Mouse (Mus musculus): ENCODE results near the gene Hand2.

The Hand2 gene

GRCm38 (mm10) chr8:57324091-57324490 lies 3.3 kb downstream of the Hand2 start:
- no peak for DNase-seq (ENCODE audit: extremely low spot score, low spot score)

- peak; percentile 56 for DNase-seq (ENCODE audit: extremely low spot score, low spot score)
Observed at GRCm38 (mm10) chr8:57324671-57325070, 3.9 kb downstream of the Hand2 start.

- DNase-seq (ENCODE audit: extremely low spot score, low spot score): peak; percentile 70
Observed at GRCm38 (mm10) chr8:57325111-57325891, 4.5 kb downstream of the Hand2 start.

GRCm38 (mm10) chr8:57326091-57327065 lies 5.6 kb downstream of the Hand2 start:
- DNase-seq (ENCODE audit: extremely low spot score, low spot score): peak; percentile 61

GRCm38 (mm10) chr8:57327281-57328160 lies 6.7 kb downstream of the Hand2 start:
- DNase-seq (ENCODE audit: extremely low spot score, low spot score): no peak

- peak; percentile 84 for DNase-seq (ENCODE audit: extremely low spot score, low spot score)
Observed at GRCm38 (mm10) chr8:57328161-57328920, 7.6 kb downstream of the Hand2 start.

GRCm38 (mm10) chr8:57328931-57329341 lies 8.2 kb downstream of the Hand2 start:
- DNase-seq (ENCODE audit: extremely low spot score, low spot score): no peak

- DNase-seq (ENCODE audit: extremely low spot score, low spot score): peak; percentile 32
Observed at GRCm38 (mm10) chr8:57330106-57330505, 9.3 kb downstream of the Hand2 start.

GRCm38 (mm10) chr8:57331727-57332630 lies 11.2 kb downstream of the Hand2 start:
- peak; percentile 55 for DNase-seq (ENCODE audit: extremely low spot score, low spot score)

- DNase-seq (ENCODE audit: extremely low spot score, low spot score): peak; percentile 59
Observed at GRCm38 (mm10) chr8:57332676-57333482, 12.1 kb downstream of the Hand2 start.

- DNase-seq (ENCODE audit: extremely low spot score, low spot score): no peak
Observed at GRCm38 (mm10) chr8:57333483-57333770, 12.6 kb downstream of the Hand2 start.

- DNase-seq (ENCODE audit: extremely low spot score, low spot score): peak; percentile 76
Observed at GRCm38 (mm10) chr8:57333795-57334551, 13.2 kb downstream of the Hand2 start.

GRCm38 (mm10) chr8:57334714-57335113 lies 13.9 kb downstream of the Hand2 start:
- DNase-seq (ENCODE audit: extremely low spot score, low spot score): peak; percentile 39

GRCm38 (mm10) chr8:57337271-57338030 lies 16.7 kb downstream of the Hand2 start:
- DNase-seq (ENCODE audit: extremely low spot score, low spot score): peak; percentile 25

GRCm38 (mm10) chr8:57339711-57340650 lies 19.2 kb downstream of the Hand2 start:
- DNase-seq (ENCODE audit: extremely low spot score, low spot score): peak; percentile 46

Measured in neural tube, embryonic 10.5 days (tissue).